Mouse (Mus musculus) G1E (cell line): ENCODE data around the gene Reck.

ENCODE experiments used
- CTCF ChIP-seq: IDR thresholded peaks from 2 replicates; pipeline ENCODE4 v1.5.1; 2012; ENCODE audit warnings: low read depth, low read length, inconsistent platforms, mixed read lengths
- POLR2AphosphoS5 ChIP-seq: IDR thresholded peaks from 2 replicates; pipeline ENCODE4 v1.6.1; 2012; ENCODE audit warnings: low read depth, low read length, inconsistent platforms; ENCODE audit not compliant: insufficient replicate concordance

- no peak for TF ChIP-seq CTCF
- no peak for TF ChIP-seq POLR2AphosphoS5
These were observed 109.0 kb downstream of the Reck start for GRCm38 (mm10) chr4:43984326-43984725.
